Mouse (Mus musculus) adipocyte (in vitro differentiated cells): ENCODE measurements around the gene Dus4l.
A peak's percentile ranks its signal among the peaks of the same experiment; 100 is the strongest.
"Not testable (repeated sequence)": the region's sequence is repeated elsewhere in the genome, so short reads cannot be mapped to it uniquely, and the experiment has no call there.

Experiments used
- DNase-seq: peaks from one replicate; pipeline ENCODE4 v3.0.0-alpha.2; 2016; ENCODE audit warnings: low spot score

Gene Dus4l

GRCm38 (mm10) chr12:31654197-31654964 is at the start of gene Dus4l, which contains the start of gene Cog5:
TSS of gene Dus4l (minus strand) at chr12:31654826.
TSS of gene Cog5 (plus strand) at chr12:31654869.
- peak; percentile 91 for DNase-seq

GRCm38 (mm10) chr12:31703904-31704303 is 49.3 kb upstream of the Dus4l start:
- no peak for DNase-seq

- DNase-seq: no peak
These were observed 46.8 kb upstream of the Dus4l start for GRCm38 (mm10) chr12:31701411-31701810.

- DNase-seq: no peak
These were observed 46.2 kb upstream of the Dus4l start for GRCm38 (mm10) chr12:31700623-31701347.

- no peak for DNase-seq
These were observed 38.7 kb upstream of the Dus4l start for GRCm38 (mm10) chr12:31693278-31693677.

- no peak for DNase-seq
These were observed 32.1 kb upstream of the Dus4l start for GRCm38 (mm10) chr12:31686679-31687078.

DNA sequence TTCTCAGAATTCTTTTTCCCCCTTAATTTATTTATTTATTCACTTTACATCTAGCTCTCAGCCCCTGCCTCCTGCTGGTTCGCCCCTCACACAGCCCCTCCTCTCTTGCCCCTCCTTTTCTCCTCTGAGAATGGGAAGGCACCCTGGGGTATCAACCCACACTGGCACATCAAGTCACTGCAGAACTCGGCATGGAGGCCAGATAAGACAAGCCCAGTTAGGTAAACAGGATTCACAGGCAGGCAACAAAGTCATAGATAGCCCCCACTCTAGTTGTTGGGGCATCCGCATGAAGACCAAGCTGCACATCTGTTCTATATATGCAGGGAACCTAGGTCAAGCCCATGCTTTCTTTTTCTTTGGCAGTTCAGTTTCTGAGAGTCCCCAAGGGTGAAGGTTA is 12.6 kb upstream of the Dus4l start:
- DNase-seq: no peak

- no peak for DNase-seq
These were observed 11.4 kb upstream of the Dus4l start for GRCm38 (mm10) chr12:31665999-31666398.

- DNase-seq: no peak
These were observed 2.2 kb upstream of the Dus4l start for GRCm38 (mm10) chr12:31656841-31657240.

GRCm38 (mm10) chr12:31654965-31655477 is 395 bp upstream of the Dus4l start:
- DNase-seq: no peak

- DNase-seq: no peak
These were observed 1.0 kb downstream of the Dus4l start for GRCm38 (mm10) chr12:31653611-31654010.

DNA sequence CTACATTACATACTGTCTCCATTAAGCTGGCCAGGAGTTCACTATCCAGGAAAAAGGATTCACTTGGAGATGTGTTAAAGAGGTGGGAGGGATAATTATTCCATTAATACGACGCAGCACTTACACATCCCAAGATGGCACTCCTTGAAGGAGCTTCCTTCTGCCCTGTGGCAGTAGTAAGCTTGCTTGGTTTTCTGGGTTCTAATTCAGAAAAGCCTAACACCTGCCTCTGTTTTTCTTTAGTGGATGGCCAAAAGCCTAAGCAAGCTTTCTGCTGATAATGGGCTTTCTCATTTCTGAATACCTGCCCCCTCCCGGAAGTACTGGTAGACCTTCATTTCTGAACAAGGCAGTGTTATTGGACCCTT is 19.4 kb downstream of the Dus4l start:
- DNase-seq: no peak

GRCm38 (mm10) chr12:31634343-31635239 is 20.0 kb downstream of the Dus4l start, which contains the start of gene Bcap29:
TSS of gene Bcap29 (minus strand) at chr12:31634658.
- peak; percentile 62 for DNase-seq

- DNase-seq: no peak
These were observed 20.7 kb downstream of the Dus4l start for GRCm38 (mm10) chr12:31633970-31634342.

GRCm38 (mm10) chr12:31628396-31628795 is 26.2 kb downstream of the Dus4l start:
- DNase-seq: not testable (repeated sequence)

- DNase-seq: no peak
These were observed 29.6 kb downstream of the Dus4l start for GRCm38 (mm10) chr12:31625016-31625415.

GRCm38 (mm10) chr12:31620106-31620505 is 34.5 kb downstream of the Dus4l start:
- no peak for DNase-seq

GRCm38 (mm10) chr12:31613353-31613752 is 41.3 kb downstream of the Dus4l start:
- no peak for DNase-seq

DNA sequence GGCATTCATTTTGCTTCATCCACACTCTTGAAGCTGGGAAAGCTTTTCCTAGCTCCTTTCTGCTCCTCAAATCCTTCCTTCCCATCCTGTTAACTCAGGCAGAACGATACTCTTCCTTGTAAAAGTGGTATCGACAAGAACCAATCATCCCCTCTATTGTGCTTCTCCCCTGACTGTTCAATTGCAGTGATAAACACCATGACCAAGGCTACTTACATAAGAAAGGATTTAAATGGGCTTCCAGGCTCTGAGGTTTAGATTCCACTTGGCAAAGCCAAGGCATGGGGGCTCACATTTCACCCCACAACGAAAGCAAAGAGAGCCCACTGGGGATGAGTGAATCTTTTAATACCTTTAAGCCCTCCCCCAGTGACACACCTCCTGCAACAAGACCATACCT is 46.5 kb downstream of the Dus4l start:
- no peak for DNase-seq

GRCm38 (mm10) chr12:31604894-31605293 is 49.7 kb downstream of the Dus4l start:
- DNase-seq: no peak

DNA sequence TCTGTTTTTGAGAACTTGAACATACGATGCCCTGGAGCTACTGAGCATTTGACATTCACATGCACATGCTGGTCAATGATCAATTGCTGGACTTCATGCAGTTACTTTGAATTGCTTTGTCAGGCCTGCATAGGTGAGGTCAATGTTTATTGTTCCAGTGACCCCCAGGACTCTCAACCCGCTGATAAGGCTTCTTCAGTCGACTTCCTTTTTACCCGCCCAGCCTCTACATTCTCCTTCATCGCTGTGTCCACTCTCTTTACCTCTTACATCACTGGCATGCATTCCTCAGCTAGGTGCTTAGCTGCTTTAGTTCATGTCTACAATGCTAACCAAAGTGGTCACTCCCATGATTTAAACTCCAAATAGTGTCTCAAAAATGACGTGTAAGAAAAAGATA is 51.0 kb downstream of the Dus4l start:
- no peak for DNase-seq

GRCm38 (mm10) chr12:31594296-31594695 is 60.3 kb downstream of the Dus4l start:
- DNase-seq: no peak
